In the genomic region with DNA sequence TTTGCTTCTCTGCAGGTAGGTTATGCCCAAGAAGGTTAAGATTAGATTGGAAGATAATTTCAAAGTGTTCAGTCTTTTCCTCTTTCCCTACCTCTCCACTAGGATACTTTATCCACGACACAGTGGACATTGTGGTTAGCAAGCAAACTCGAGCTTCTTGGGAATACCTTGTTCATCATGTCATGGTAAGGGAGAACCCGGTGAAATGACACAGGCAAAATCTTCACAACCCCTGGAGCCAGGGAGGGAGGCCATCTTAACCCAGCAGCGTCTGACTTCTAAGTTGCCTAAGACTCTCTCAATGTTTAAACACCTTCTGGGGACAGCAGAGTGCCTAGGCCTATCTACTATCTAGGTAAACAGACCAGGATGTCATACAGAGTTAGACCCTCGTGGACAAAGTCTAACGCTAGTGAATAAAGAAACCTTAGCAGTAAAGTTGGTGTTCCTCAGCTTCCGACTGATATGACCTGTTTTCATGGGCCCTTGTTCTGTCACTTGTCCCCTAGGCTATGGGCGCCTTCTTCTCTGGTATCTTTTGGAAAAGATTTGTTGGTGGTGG, we compare ENCODE assay signal across 8 mouse cellular contexts. TPM values are rescaled to one million over a fixed set of nuclear protein-coding genes. Genes with fewer than 3 reads are reported as not detected.
DNase-seq lines count a peak whose midpoint lies in the region; ATAC-seq and TF ChIP-seq lines count a peak whose summit lies in the region.

No protein-coding gene starts in this region.

- in situ Hi-C loops in CH12.LX (cut with MboI; ENCODE audit: low pct_ligation_motif_present, low pct_unique_long_range_greater_than_20kb, low sequenced_read_pairs): loop anchor here (5.0 to 10.0 kb wide), 3 partner anchors 122 to 352 kb away; no protein-coding TSS in a partner anchor

- TF ChIP-seq POLR2A in CH12.LX (IDR thresholded peaks at IDR 0.05; ENCODE audit: low read depth, low read length): peak; percentile 18; the same call in 1 of the 2 replicates

- dilution Hi-C loops in CH12.LX (cut with MboI; ENCODE audit: extremely low pct_ligation_motif_present, extremely low pct_unique_long_range_greater_than_20kb, low sequenced_read_pairs): no loop called here

- 32% methylated on average over 8 of the region's 8 CpGs for WGBS in forebrain, embryonic 16.5 days
- WGBS in liver, embryonic 16.5 days (ENCODE audit: insufficient replicate concordance): 11% methylated on average over 8 of the region's 8 CpGs

- peak overlapping the region; percentile 59 for H3K4me2 ChIP-seq in CH12.LX (ENCODE audit: insufficient read depth, low read depth, poor library complexity, severe bottlenecking)
- peak overlapping the region; percentile 68 for H3K4me2 ChIP-seq in forebrain, embryonic 16.5 days (ENCODE audit: low read length)
- peak overlapping the region; percentile 71 for H3K4me2 ChIP-seq in liver, embryonic 16.5 days (ENCODE audit: low read depth, low read length)

- TF ChIP-seq EP300 in CH12.LX (IDR thresholded peaks at IDR 0.05; ENCODE audit: low read length): peak; percentile 38; the same call in 1 of the 2 replicates

- H3K9ac ChIP-seq in CH12.LX (ENCODE audit: insufficient read depth, low read depth): peak overlapping the region; percentile 29
- no peak overlapping the region; the same call in 1 of the 2 replicates for H3K9ac ChIP-seq in forebrain, embryonic 16.5 days (replicated peaks; ENCODE audit: low read depth, low read length)
- peak overlapping the region; percentile 95 for H3K9ac ChIP-seq in liver, embryonic 16.5 days (ENCODE audit: low read depth, low read length)

- H3K4me1 ChIP-seq in CH12.LX (ENCODE audit: control insufficient read depth in 1 of 2, insufficient read depth in 2 of 2): peaks cover 13 to 57% of the 10 kb centered on the region in 2 experiments
- H3K4me1 ChIP-seq in forebrain, embryonic 16.5 days (replicated peaks; ENCODE audit: control insufficient read depth, insufficient read depth, low read length): peaks cover 57% of the 10 kb centered on the region
- peaks cover 53% of the 10 kb centered on the region for H3K4me1 ChIP-seq in liver, embryonic 16.5 days (ENCODE audit: control insufficient read depth, low read depth, low read length)

- H3K79me2 ChIP-seq in CH12.LX (replicated peaks; ENCODE audit: control insufficient read depth, extremely low read depth, insufficient read depth, poor library complexity, severe bottlenecking): peaks cover 38% of the 10 kb centered on the region

- no peak for TF ChIP-seq RAD21 in CH12.LX (IDR thresholded peaks at IDR 0.05; ENCODE audit: low read depth, low read length)

- peaks cover 26 to 40% of the 10 kb centered on the region in 2 experiments for H3K36me3 ChIP-seq in CH12.LX (replicated peaks in 1 of 2; ENCODE audit: control insufficient read depth in 1 of 2, insufficient read depth in 1 of 2, low read length in 1 of 2)
- H3K36me3 ChIP-seq in forebrain, embryonic 16.5 days (ENCODE audit: control insufficient read depth, insufficient read depth): peaks cover 19% of the 10 kb centered on the region
- peaks cover 27% of the 10 kb centered on the region for H3K36me3 ChIP-seq in liver, embryonic 16.5 days (ENCODE audit: control insufficient read depth, insufficient read depth)

- H3K4me3 ChIP-seq in CH12.LX (replicated peaks in 1 of 3; ENCODE audit: low read depth in 2 of 3, low read length in 2 of 3, poor library complexity in 1 of 3): peak overlapping the region; percentile 53 to 72 (median 65)
- peak overlapping the region; percentile 44 for H3K4me3 ChIP-seq in forebrain, embryonic 16.5 days (replicated peaks; ENCODE audit: low read length)
- peak overlapping the region; percentile 87 for H3K4me3 ChIP-seq in liver, embryonic 16.5 days (ENCODE audit: low read depth, low read length)

- no peak for ATAC-seq in forebrain, embryonic 16.5 days
- no peak for ATAC-seq in liver, embryonic 16.5 days (ENCODE audit: low read depth)

- peak overlapping the region; percentile 94; the same call in 1 of the 2 replicates for H3K27ac ChIP-seq in CH12.LX (ENCODE audit: insufficient read depth, low read depth)
- no peak overlapping the region for H3K27ac ChIP-seq in forebrain, embryonic 16.5 days (ENCODE audit: low read length)
- peak overlapping the region; percentile 98 for H3K27ac ChIP-seq in liver, embryonic 16.5 days (ENCODE audit: low read length)

- no peaks in the 10 kb centered on the region for H3K9me3 ChIP-seq in CH12.LX (replicated peaks; ENCODE audit: low read length)
- no peaks in the 10 kb centered on the region for H3K9me3 ChIP-seq in forebrain, embryonic 16.5 days (ENCODE audit: control insufficient read depth, low read length)
- no peaks in the 10 kb centered on the region for H3K9me3 ChIP-seq in liver, embryonic 16.5 days (replicated peaks; ENCODE audit: control insufficient read depth, low read length)

- no peaks in the 10 kb centered on the region for H3K27me3 ChIP-seq in CH12.LX (replicated peaks)
- no peaks in the 10 kb centered on the region for H3K27me3 ChIP-seq in forebrain, embryonic 16.5 days (replicated peaks; ENCODE audit: control insufficient read depth, insufficient read depth, low read length)
- no peaks in the 10 kb centered on the region for H3K27me3 ChIP-seq in liver, embryonic 16.5 days (ENCODE audit: control insufficient read depth, insufficient read depth, low read depth, low read length)

- no peak for TF ChIP-seq CTCF in CH12.LX (conservative IDR thresholded peaks at IDR 0.05 in 1 of 2, IDR thresholded peaks at IDR 0.05 in 1 of 2; ENCODE audit: low read depth in 2 of 2, low read length in 2 of 2)

- DNase-seq in embryo, embryonic 10 days (ENCODE audit: low spot score): peak; percentile 43
- no peak for DNase-seq in embryo, embryonic 11 days
- no peak for DNase-seq in CH12.LX (ENCODE audit: extremely low read depth)
- no peak for DNase-seq in frontal cortex, postnatal 36 days (ENCODE audit: low spot score in 2 of 2)
- DNase-seq in frontal cortex, postnatal 14 days (ENCODE audit: low spot score in 2 of 2): no peak
- DNase-seq in right cerebral cortex, postnatal 10 days (ENCODE audit: low spot score in 2 of 2): no peak

TF ChIP-seq in CH12.LX, 34 proteins besides CTCF, POLR2A, EP300 and RAD21 (continues in another document):
- TF ChIP-seq TCF12 (IDR thresholded peaks at IDR 0.05; ENCODE audit: low read depth, low read length): 0 out of 2 replicates have a peak, but pooled peaks have one; percentile 8
- no peak for TF ChIP-seq GABPA (IDR thresholded peaks at IDR 0.05; ENCODE audit: insufficient replicate concordance, low read depth, low read length)
- TF ChIP-seq UBTF (IDR thresholded peaks at IDR 0.05; ENCODE audit: low read depth, low read length): no peak
- no peak for TF ChIP-seq RCOR1 (conservative IDR thresholded peaks at IDR 0.05; ENCODE audit: low read depth, low read length)
- peak; percentile 1; the same call in 1 of the 2 replicates for TF ChIP-seq SMC3 (IDR thresholded peaks at IDR 0.05; ENCODE audit: low read depth, low read length)
- TF ChIP-seq MXI1 (IDR thresholded peaks at IDR 0.05; ENCODE audit: low read depth, low read length): no peak
- no peak for TF ChIP-seq JUN (IDR thresholded peaks at IDR 0.05; ENCODE audit: insufficient read depth, low read depth, low read length)
- TF ChIP-seq ELF1 (IDR thresholded peaks at IDR 0.05; ENCODE audit: low read depth, low read length): no peak
- no peak for TF ChIP-seq NRF1 (IDR thresholded peaks at IDR 0.05; ENCODE audit: low read depth, low read length)
- 0 out of 2 replicates have a peak, but pooled peaks have one; percentile 16 for TF ChIP-seq JUND (conservative IDR thresholded peaks at IDR 0.05; ENCODE audit: low read depth, low read length)
- TF ChIP-seq SIN3A (IDR thresholded peaks at IDR 0.05; ENCODE audit: low read length): peak; percentile 57; the same call in 1 of the 2 replicates
- peak; percentile 46; the same call in 1 of the 2 replicates for TF ChIP-seq MAX (IDR thresholded peaks at IDR 0.05; ENCODE audit: low read length)
- 0 out of 2 replicates have a peak, but pooled peaks have one; percentile 16 for TF ChIP-seq NELFE (IDR thresholded peaks at IDR 0.05; ENCODE audit: low read depth, low read length)
- 0 out of 2 replicates have a peak, but pooled peaks have one; percentile 9 for TF ChIP-seq MAFK (IDR thresholded peaks at IDR 0.05; ENCODE audit: insufficient replicate concordance, low read length)

RNA-seq across cellular contexts. Expression of gene Tlcd1, which starts 3.0 kb away (rescaled TPM):
- total RNA-seq in CH12.LX (2012; rRNA removed) (16.4 and 20.3 TPM in 2 replicates), CH12.LX (2014; rRNA removed) (18.2 and 20.3 TPM in 2 replicates)
- 15.6 and 19.1 TPM in 2 replicates for polyA plus RNA-seq in CH12.LX (2012; ENCODE audit: insufficient read length, low read depth)
- polyA plus RNA-seq in forebrain, embryonic 16.5 days (2015; fragmentation: Nextera tagmentation; extraction: Ambion mirVana): 5.4 and 6.5 TPM in 2 replicates
- 39.9 and 40.3 TPM in 2 replicates for polyA plus RNA-seq in liver, embryonic 16.5 days (2015; fragmentation: Nextera tagmentation; extraction: Ambion mirVana)

RNA-seq across cellular contexts. Expression of gene Nek8, which starts 3.0 kb away (rescaled TPM):
- total RNA-seq in CH12.LX (2012; rRNA removed) (6.7 and 7.4 TPM in 2 replicates), CH12.LX (2014; rRNA removed) (6.1 and 7.1 TPM in 2 replicates)
- polyA plus RNA-seq in CH12.LX (2012; ENCODE audit: insufficient read length, low read depth): 8.3 and 9.9 TPM in 2 replicates
- 5.1 and 6.0 TPM in 2 replicates for polyA plus RNA-seq in forebrain, embryonic 16.5 days (2015; fragmentation: Nextera tagmentation; extraction: Ambion mirVana)
- polyA plus RNA-seq in liver, embryonic 16.5 days (2015; fragmentation: Nextera tagmentation; extraction: Ambion mirVana): 10.2 and 10.4 TPM in 2 replicates

RNA-seq across cellular contexts. Expression of gene Rpl23a, which starts 3.9 kb away (rescaled TPM):
- total RNA-seq in CH12.LX (2012; rRNA removed) (3,714 and 3,939 TPM in 2 replicates), CH12.LX (2014; rRNA removed) (3,235 and 3,361 TPM in 2 replicates)
- polyA plus RNA-seq in CH12.LX (2012; ENCODE audit: insufficient read length, low read depth): 2,992 and 3,119 TPM in 2 replicates
- polyA plus RNA-seq in forebrain, embryonic 16.5 days (2015; fragmentation: Nextera tagmentation; extraction: Ambion mirVana): 758 and 831 TPM in 2 replicates
- 609 and 714 TPM in 2 replicates for polyA plus RNA-seq in liver, embryonic 16.5 days (2015; fragmentation: Nextera tagmentation; extraction: Ambion mirVana)

RNA-seq across cellular contexts. Expression of gene Rab34, which starts 8.7 kb away (rescaled TPM):
- 0.17 and 0.25 TPM in 2 replicates for total RNA-seq in CH12.LX (2012; rRNA removed)
- 0.50 TPM in 1 of 2 replicates, not detected in the other for total RNA-seq in CH12.LX (2014; rRNA removed)
- polyA plus RNA-seq in CH12.LX (2012; ENCODE audit: insufficient read length, low read depth): 0.49 and 1.4 TPM in 2 replicates
- 53.9 and 56.9 TPM in 2 replicates for polyA plus RNA-seq in forebrain, embryonic 16.5 days (2015; fragmentation: Nextera tagmentation; extraction: Ambion mirVana)
- 11.8 and 16.2 TPM in 2 replicates for polyA plus RNA-seq in liver, embryonic 16.5 days (2015; fragmentation: Nextera tagmentation; extraction: Ambion mirVana)

RNA-seq across cellular contexts. Expression of gene Proca1, which starts 13.7 kb away (rescaled TPM):
- total RNA-seq in CH12.LX (2012; rRNA removed) (0.21 TPM in 1 of 2 replicates, not detected in the other), CH12.LX (2014; rRNA removed) (not detected in 2 replicates)
- polyA plus RNA-seq in CH12.LX (2012; ENCODE audit: insufficient read length, low read depth): 0.40 and 0.46 TPM in 2 replicates
- 0.94 and 3.0 TPM in 2 replicates for polyA plus RNA-seq in forebrain, embryonic 16.5 days (2015; fragmentation: Nextera tagmentation; extraction: Ambion mirVana)
- 0.36 and 0.44 TPM in 2 replicates for polyA plus RNA-seq in liver, embryonic 16.5 days (2015; fragmentation: Nextera tagmentation; extraction: Ambion mirVana)
